Comparison of ENCODE assay signal across 24 mouse cellular contexts in genomic region chr9:37365706-37366105, GRCm38 (mm10). TPM values are rescaled to one million over a fixed set of nuclear protein-coding genes. Genes with fewer than 3 reads are reported as not detected.
A peak's percentile ranks its signal among the peaks of the same experiment; 100 is the strongest.
DNase-seq lines count a peak whose midpoint lies in the region; ATAC-seq and TF ChIP-seq lines count a peak whose summit lies in the region.
"Had no signal": no experiment of that assay in that cellular context is flagged by ENCODE, and none has a peak within 500 bp of the region (broad histone marks: within the 10 kb centered on the region; RNA-seq: fewer than 3 reads in every experiment).

No protein-coding gene starts in this region.

- no peak for TF ChIP-seq CTCF in midbrain, postnatal 0 days (IDR thresholded peaks at IDR 0.05)

- no peak overlapping the region for H3K4me2 ChIP-seq in midbrain, embryonic 11.5 days
- H3K4me2 ChIP-seq in midbrain, postnatal 0 days (ENCODE audit: low read depth, low read length, poor library complexity, severe bottlenecking): no peak overlapping the region
- H3K4me2 ChIP-seq: embryonic facial prominence, embryonic 15.5 days; forebrain, embryonic 12.5 days; kidney, embryonic 15.5 days; liver, embryonic 12.5 days; stomach, embryonic 15.5 days had no signal

- no peaks in the 10 kb centered on the region for H3K36me3 ChIP-seq in midbrain, embryonic 11.5 days (ENCODE audit: control insufficient read depth, insufficient read depth, low read length)
- H3K36me3 ChIP-seq in midbrain, postnatal 0 days (ENCODE audit: insufficient read depth, low read length): no peaks in the 10 kb centered on the region
- H3K36me3 ChIP-seq: embryonic facial prominence, embryonic 15.5 days; forebrain, embryonic 12.5 days; kidney, embryonic 15.5 days; liver, embryonic 12.5 days; stomach, embryonic 15.5 days had no signal

- peaks cover 1% of the 10 kb centered on the region; the same call in 1 of the 2 replicates for H3K4me1 ChIP-seq in midbrain, embryonic 11.5 days (ENCODE audit: control insufficient read depth, insufficient read depth, low read length)
- H3K4me1 ChIP-seq in midbrain, postnatal 0 days (ENCODE audit: insufficient read depth, low read length): no peaks in the 10 kb centered on the region
- H3K4me1 ChIP-seq: embryonic facial prominence, embryonic 15.5 days; kidney, embryonic 15.5 days; liver, embryonic 12.5 days; stomach, embryonic 15.5 days had no signal

- no peaks in the 10 kb centered on the region for H3K27me3 ChIP-seq in midbrain, embryonic 11.5 days (ENCODE audit: control insufficient read depth, insufficient read depth, low read length)
- H3K27me3 ChIP-seq in midbrain, postnatal 0 days (ENCODE audit: insufficient read depth, low read length): no peaks in the 10 kb centered on the region
- H3K27me3 ChIP-seq: embryonic facial prominence, embryonic 15.5 days; forebrain, embryonic 12.5 days; kidney, embryonic 15.5 days; liver, embryonic 12.5 days; stomach, embryonic 15.5 days had no signal

- no peak overlapping the region for H3K27ac ChIP-seq in midbrain, embryonic 11.5 days (ENCODE audit: low read depth, low read length)
- H3K27ac ChIP-seq in midbrain, postnatal 0 days (ENCODE audit: low read depth, low read length): no peak overlapping the region
- H3K27ac ChIP-seq: embryonic facial prominence, embryonic 15.5 days; forebrain, embryonic 12.5 days; kidney, embryonic 15.5 days; liver, embryonic 12.5 days; stomach, embryonic 15.5 days had no signal

- WGBS in midbrain, embryonic 11.5 days: 77% methylated on average over 5 of the region's 5 CpGs
- WGBS in midbrain, postnatal 0 days: 83% methylated on average over 5 of the region's 5 CpGs

- H3K4me3 ChIP-seq in midbrain, embryonic 11.5 days (ENCODE audit: low read depth, low read length): no peak overlapping the region
- no peak overlapping the region for H3K4me3 ChIP-seq in midbrain, postnatal 0 days (ENCODE audit: low read depth, low read length)
- H3K4me3 ChIP-seq: embryonic facial prominence, embryonic 15.5 days; forebrain, embryonic 12.5 days; kidney, embryonic 15.5 days; liver, embryonic 12.5 days; stomach, embryonic 15.5 days had no signal

- no peaks in the 10 kb centered on the region for H3K9me3 ChIP-seq in midbrain, embryonic 11.5 days (ENCODE audit: control insufficient read depth, low read length)
- no peaks in the 10 kb centered on the region for H3K9me3 ChIP-seq in midbrain, postnatal 0 days (ENCODE audit: low read length)
- H3K9me3 ChIP-seq: embryonic facial prominence, embryonic 15.5 days; forebrain, embryonic 12.5 days; kidney, embryonic 15.5 days; liver, embryonic 12.5 days; stomach, embryonic 15.5 days had no signal

- no peak overlapping the region for H3K9ac ChIP-seq in midbrain, embryonic 11.5 days (ENCODE audit: low read length)
- no peak overlapping the region for H3K9ac ChIP-seq in midbrain, postnatal 0 days (replicated peaks; ENCODE audit: low read length, poor library complexity, severe bottlenecking)
- H3K9ac ChIP-seq: embryonic facial prominence, embryonic 15.5 days; forebrain, embryonic 12.5 days; kidney, embryonic 15.5 days; liver, embryonic 12.5 days; stomach, embryonic 15.5 days had no signal

- no peak for ATAC-seq in midbrain, embryonic 11.5 days (ENCODE audit: low FRiP score)
- ATAC-seq in midbrain, postnatal 0 days (ENCODE audit: low FRiP score): no peak
- ATAC-seq: CD4-positive, CD25-positive, alpha-beta regulatory T cell, adult 4 months; hindbrain, postnatal 0 days; liver, embryonic 12.5 days had no signal

- peak; percentile 45 for DNase-seq in kidney, adult 9 months
- no peak for DNase-seq in kidney, postnatal 4 days
- DNase-seq in midbrain, embryonic 11.5 days (ENCODE audit: low spot score, missing footprints): peak; percentile 73
- no peak for DNase-seq in midbrain, postnatal 0 days (ENCODE audit: low spot score)
- DNase-seq in adrenal gland, postnatal 14 days: peak; percentile 26
- peak; percentile 53 for DNase-seq in yolk sac, embryonic 10.5 days (ENCODE audit: low spot score)
- DNase-seq in frontal cortex, adult 2 months (ENCODE audit: extremely low spot score in 1 of 2, low spot score in 1 of 2): no peak
- DNase-seq: cerebellum, adult 11 months; cerebellum, postnatal 14 days; embryo, embryonic 11 days; midbrain, embryonic 14.5 days; right cerebral cortex, adult 18-20 months; spleen, adult 18-20 months had no signal

RNA-seq across cellular contexts. Expression of gene Hepacam, which starts 1.4 kb away (rescaled TPM):
- not detected in 2 replicates for polyA plus RNA-seq in midbrain, embryonic 11.5 days (2014; fragmentation: Nextera tagmentation; extraction: Ambion mirVana)
- total RNA-seq in midbrain, postnatal 0 days (2014; rRNA removed): 35.7 and 37.1 TPM in 2 replicates
- 49.9 and 58.1 TPM in 2 replicates for polyA plus RNA-seq in midbrain, postnatal 0 days (2015; fragmentation: Nextera tagmentation; extraction: Ambion mirVana)
- total RNA-seq in adrenal gland, postnatal 14 days (2021): 0.26 TPM in 2 replicates
- polyA plus RNA-seq in frontal cortex, adult 2 months (2012; rRNA removed): 79.8 and 81.4 TPM in 2 replicates
- total RNA-seq: hematopoietic stem cell, adult 5-6 weeks; megakaryocyte progenitor cell, adult 5-6 weeks had no signal
- polyA plus RNA-seq: CD4-positive, CD25-positive, alpha-beta regulatory T cell, adult 4 months; heart, embryonic 14.5 days; kidney, embryonic 15.5 days; liver, embryonic 12.5 days had no signal

RNA-seq across cellular contexts. Expression of gene Ccdc15, which starts 17.5 kb away (rescaled TPM):
- polyA plus RNA-seq in midbrain, embryonic 11.5 days (2014; fragmentation: Nextera tagmentation; extraction: Ambion mirVana): 8.8 and 9.3 TPM in 2 replicates
- total RNA-seq in midbrain, postnatal 0 days (2014; rRNA removed): 5.0 and 5.4 TPM in 2 replicates
- 6.8 and 8.6 TPM in 2 replicates for polyA plus RNA-seq in midbrain, postnatal 0 days (2015; fragmentation: Nextera tagmentation; extraction: Ambion mirVana)
- total RNA-seq in adrenal gland, postnatal 14 days (2021): 2.9 and 4.2 TPM in 2 replicates
- polyA plus RNA-seq in frontal cortex, adult 2 months (2012; rRNA removed): 1.6 and 1.8 TPM in 2 replicates

RNA-seq across cellular contexts. Expression of gene Robo4, which starts 36.0 kb away (rescaled TPM):
- 5.1 and 5.3 TPM in 2 replicates for polyA plus RNA-seq in midbrain, embryonic 11.5 days (2014; fragmentation: Nextera tagmentation; extraction: Ambion mirVana)
- total RNA-seq in midbrain, postnatal 0 days (2014; rRNA removed): 10.1 and 12.6 TPM in 2 replicates
- polyA plus RNA-seq in midbrain, postnatal 0 days (2015; fragmentation: Nextera tagmentation; extraction: Ambion mirVana): 3.6 and 4.0 TPM in 2 replicates
- total RNA-seq in adrenal gland, postnatal 14 days (2021): 30.9 and 37.3 TPM in 2 replicates
- polyA plus RNA-seq in frontal cortex, adult 2 months (2012; rRNA removed): 5.6 and 5.8 TPM in 2 replicates
- total RNA-seq: MEL had no signal
- polyA plus RNA-seq: CD4-positive, CD25-positive, alpha-beta regulatory T cell, adult 4 months had no signal

Comparison
In these comparisons a context has a peak if more than half of its experiments do, and no peak if none do; other contexts are left out.
1. DNase-seq: peak in kidney, adult 9 months (single experiment), midbrain, embryonic 11.5 days (single experiment), adrenal gland, postnatal 14 days (single experiment) and yolk sac, embryonic 10.5 days (single experiment); none in kidney, postnatal 4 days (0 of 2), midbrain, postnatal 0 days (single experiment) and frontal cortex, adult 2 months (0 of 2).
2. RNA of gene Hepacam, which starts 1.4 kb away (polyA plus RNA-seq): 79.8 to 81.4 TPM in frontal cortex, adult 2 months and 49.9 to 58.1 TPM in midbrain, postnatal 0 days; not detected in midbrain, embryonic 11.5 days; every median in the first group is over 10 times any median in the second.